Mouse (Mus musculus): ENCODE measurements around the gene Pinlyp.
"Not testable (repeated sequence)": the region's sequence is repeated elsewhere in the genome, so short reads cannot be mapped to it uniquely, and the experiment has no call there.

Gene Pinlyp

GRCm38 (mm10) chr7:24525686-24526420 lies 20.1 kb downstream of the Pinlyp start:
- DNase-seq (ENCODE audit: extremely low spot score, low spot score): no peak

- no peak for DNase-seq (ENCODE audit: extremely low spot score, low spot score)
Measured at GRCm38 (mm10) chr7:24524978-24525377, 20.9 kb downstream of the Pinlyp start.

DNA sequence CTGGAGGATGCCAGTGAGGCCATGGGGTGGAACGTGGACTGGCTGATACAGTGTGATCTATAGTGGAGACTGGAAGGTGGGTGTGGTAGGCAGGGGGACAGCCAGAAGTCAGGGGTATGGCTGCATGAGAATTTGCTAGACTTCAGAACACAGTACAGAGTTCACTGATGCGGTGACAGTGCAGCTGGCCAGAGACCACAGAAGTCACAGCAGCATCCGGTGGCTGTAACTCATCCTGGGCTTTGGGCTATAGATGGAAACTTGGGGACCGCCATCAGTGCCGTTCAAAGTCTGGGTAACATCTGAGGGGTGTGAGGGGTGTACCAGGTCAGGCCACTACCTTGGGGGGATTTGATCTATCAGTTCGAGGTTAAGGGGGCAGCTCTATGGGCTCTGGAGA lies 22.2 kb downstream of the Pinlyp start:
- DNase-seq (ENCODE audit: extremely low spot score, low spot score): no peak

- DNase-seq (ENCODE audit: extremely low spot score, low spot score): no peak
Measured at GRCm38 (mm10) chr7:24522805-24523204, 23.1 kb downstream of the Pinlyp start.

DNA sequence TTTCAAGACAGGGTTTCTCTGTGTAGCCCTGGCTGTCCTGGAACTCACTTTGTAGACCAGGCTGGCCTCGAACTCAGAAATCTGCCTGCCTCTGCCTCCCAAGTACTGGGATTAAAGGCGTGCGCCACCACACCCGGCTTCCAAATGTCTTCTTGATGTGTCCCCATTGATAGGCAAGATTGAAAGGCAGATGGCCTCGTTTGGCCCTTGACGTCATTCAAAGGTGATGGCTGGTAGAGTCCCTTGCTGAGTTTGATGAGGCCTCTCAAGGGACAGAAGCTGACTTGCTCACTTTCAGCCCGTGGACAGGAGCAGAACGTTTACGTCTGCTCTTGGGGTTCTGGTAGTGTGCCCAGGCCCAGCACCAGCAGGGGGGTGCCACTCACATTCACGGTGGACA lies 25.9 kb downstream of the Pinlyp start:
- not testable (repeated sequence) for DNase-seq (ENCODE audit: extremely low spot score, low spot score)

GRCm38 (mm10) chr7:24519130-24519529 lies 26.8 kb downstream of the Pinlyp start:
- DNase-seq (ENCODE audit: extremely low spot score, low spot score): no peak

GRCm38 (mm10) chr7:24517654-24518053 lies 28.3 kb downstream of the Pinlyp start:
- no peak for DNase-seq (ENCODE audit: extremely low spot score, low spot score)

DNA sequence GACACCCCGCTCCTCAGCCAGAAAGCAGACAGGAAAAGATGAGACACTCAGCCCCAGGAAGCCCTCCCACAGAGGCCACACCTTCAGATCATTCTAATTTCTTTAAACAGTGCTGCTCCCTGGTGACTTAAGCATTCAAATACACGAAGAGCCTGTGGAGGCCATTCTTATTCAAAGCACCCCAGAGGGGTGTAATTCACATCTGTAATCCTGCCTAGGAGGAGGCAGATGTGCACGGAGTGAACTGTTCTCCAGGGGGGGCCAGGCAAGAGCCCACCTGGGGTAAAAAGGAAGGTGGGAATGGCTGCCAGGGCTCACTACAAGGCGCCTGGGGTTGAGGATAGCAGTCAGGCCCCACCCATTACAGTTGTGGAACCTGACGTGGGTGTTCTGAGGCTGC lies 28.8 kb downstream of the Pinlyp start:
- DNase-seq (ENCODE audit: extremely low spot score, low spot score): no peak

GRCm38 (mm10) chr7:24516319-24516718 lies 29.6 kb downstream of the Pinlyp start:
- DNase-seq (ENCODE audit: extremely low spot score, low spot score): not testable (repeated sequence)

DNA sequence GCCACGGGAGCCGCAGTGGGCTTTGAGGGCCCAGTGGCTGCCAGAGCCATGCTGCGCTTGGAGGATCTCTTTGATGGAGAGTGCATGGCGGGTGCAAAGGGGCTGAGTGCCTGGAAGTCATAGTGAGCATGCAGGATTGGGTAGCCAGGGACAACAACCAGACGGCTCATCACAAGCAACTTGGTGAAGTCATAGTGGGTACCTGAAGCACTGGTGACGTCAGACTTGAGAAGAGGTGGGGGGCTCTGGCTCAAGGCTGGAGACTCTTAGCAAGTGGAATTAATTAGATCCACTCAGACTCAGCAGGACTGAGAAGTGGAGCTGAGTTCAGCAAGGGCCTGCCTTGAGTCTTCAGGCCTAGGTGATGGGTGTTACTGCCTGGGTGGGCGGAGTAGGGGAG lies 33.6 kb downstream of the Pinlyp start, which contains the start of gene AC161166.1:
Gene AC161166.1, minus strand, starts transcription at position 101 of the 400 bp plus-strand sequence.
- no peak for DNase-seq (ENCODE audit: extremely low spot score, low spot score)

- no peak for DNase-seq (ENCODE audit: extremely low spot score, low spot score)
Measured at GRCm38 (mm10) chr7:24507726-24508114, 38.2 kb downstream of the Pinlyp start.

DNA sequence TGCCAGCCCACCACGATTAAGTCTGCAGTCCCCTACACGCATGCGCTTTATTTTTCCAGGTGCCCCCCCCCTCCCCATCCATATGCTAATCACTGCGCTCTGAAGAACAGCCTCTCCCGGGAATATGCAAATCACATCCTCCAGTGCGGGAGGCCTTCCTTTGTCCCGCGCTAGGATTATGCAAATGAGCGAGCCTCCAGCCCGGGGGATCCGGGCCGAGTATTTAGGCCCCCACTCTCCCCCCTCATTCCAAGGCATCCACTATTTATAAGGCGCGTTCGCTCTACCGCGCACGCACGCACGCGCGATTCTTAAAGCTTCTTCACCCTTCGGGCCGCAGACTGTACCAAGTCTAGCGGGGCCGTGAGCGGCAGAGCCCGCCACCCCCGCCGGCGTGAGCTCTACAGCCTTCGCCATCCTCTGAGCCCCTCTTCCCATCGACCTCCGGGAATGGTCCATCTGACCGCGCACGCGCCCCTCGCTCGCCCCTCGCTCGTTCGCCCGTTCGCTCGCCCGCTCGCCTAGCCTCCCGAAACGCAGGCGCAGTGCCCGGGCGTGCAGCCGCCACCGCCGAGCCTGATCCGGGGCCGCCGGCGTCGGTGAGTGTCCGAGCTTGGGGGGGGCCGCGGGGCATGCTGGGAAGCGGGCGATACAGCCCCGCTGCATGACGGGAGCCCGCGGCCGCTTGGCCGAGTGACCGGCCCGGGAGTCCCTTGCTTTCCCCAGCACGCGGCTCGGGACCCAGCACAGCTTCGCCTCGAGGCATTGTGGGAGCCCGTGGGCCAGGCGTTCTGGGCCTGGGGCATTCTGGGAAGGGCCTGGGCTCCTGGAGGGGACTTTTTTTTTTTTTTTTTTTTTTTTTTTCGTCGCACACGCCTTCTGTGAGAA lies 38.8 kb downstream of the Pinlyp start, which contains the start of gene Zfp428:
Gene Zfp428, plus strand, starts transcription at position 169 of the 888 bp plus-strand sequence.
- peak; percentile 94 for DNase-seq (ENCODE audit: extremely low spot score, low spot score)

- DNase-seq (ENCODE audit: extremely low spot score, low spot score): no peak
Measured at GRCm38 (mm10) chr7:24506476-24506837, 39.5 kb downstream of the Pinlyp start.

DNA sequence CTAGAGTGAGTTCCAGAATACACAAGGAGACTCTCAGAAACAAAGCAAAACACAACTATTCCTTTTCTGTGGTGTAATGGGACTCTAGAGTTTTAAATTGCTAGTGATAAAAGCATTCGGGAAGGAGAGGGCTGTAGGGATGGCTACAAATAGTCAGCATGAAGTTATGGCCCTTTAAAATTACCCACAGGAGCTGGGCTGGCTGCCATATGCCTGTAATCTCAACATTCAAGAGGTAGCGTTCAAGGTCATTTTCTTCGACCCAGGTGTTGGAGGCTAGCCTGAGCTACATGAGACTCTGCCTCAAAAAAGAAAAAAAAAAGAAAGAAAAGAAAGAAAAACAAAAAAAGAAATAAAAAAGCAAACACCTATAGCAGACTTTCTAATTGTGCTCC lies 39.9 kb downstream of the Pinlyp start:
- no peak for DNase-seq (ENCODE audit: extremely low spot score, low spot score)

DNA sequence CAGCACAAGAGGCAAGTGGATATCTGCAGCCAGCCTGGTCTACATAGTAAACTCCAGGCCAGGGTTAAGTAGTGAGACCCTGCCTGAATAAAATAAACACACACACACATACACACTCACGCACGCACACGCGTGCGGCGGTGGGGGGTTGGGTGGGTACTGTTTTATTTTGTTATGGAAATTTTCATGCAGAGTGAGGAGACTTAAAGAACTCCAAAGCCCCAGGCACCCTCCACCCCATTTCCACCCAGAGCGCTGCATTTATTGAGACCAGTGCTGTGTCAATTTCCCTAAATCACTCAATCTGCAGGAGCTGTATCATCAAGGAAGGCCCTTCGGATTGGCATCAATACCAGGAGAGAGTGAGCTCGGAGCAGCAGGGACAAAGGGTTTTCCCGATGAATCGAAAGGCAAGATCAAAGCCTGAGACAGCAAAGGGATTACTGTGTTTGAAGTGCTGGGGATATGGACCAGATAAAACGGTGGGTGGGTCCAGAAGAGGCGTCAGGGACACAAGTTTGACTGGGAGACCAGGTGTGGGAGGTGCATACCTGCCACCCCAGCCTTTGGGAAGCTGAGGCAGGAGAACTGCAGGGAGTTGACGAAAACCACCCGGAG lies 40.4 kb downstream of the Pinlyp start:
- no peak for DNase-seq (ENCODE audit: extremely low spot score, low spot score)

DNA sequence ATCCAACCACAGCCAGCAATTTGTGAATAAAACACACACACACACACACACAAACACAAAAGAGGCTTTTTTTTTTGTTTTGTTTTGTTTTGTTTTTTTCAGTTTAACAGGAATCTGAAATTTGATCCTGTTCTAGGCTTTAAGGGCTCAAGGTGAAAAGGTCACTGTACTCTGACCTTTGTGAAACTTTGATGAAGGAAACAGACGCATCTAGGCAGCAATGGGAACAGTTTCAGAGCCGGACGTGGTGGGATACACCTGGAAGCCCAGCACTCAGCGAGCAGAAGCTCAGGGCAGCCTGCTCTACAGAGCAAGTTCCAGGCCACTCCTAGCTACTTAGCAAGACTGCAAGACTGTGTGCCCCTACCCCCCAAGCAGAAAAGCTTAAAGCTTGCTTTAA lies 41.0 kb downstream of the Pinlyp start:
- DNase-seq (ENCODE audit: extremely low spot score, low spot score): no peak

GRCm38 (mm10) chr7:24504004-24504403 lies 41.9 kb downstream of the Pinlyp start:
- DNase-seq (ENCODE audit: extremely low spot score, low spot score): no peak

GRCm38 (mm10) chr7:24501492-24501891 lies 44.4 kb downstream of the Pinlyp start:
- no peak for DNase-seq (ENCODE audit: extremely low spot score, low spot score)

GRCm38 (mm10) chr7:24500929-24501328 lies 45.0 kb downstream of the Pinlyp start:
- peak; percentile 43 for DNase-seq (ENCODE audit: extremely low spot score, low spot score)

GRCm38 (mm10) chr7:24499856-24500577 lies 45.9 kb downstream of the Pinlyp start:
- DNase-seq (ENCODE audit: extremely low spot score, low spot score): peak; percentile 49

Measured in neural tube, embryonic 10.5 days (tissue).